Mouse (Mus musculus) C2C12 (cell line): ENCODE measurements around the gene Cdh1.

Experiments
- CTCF ChIP-seq: IDR thresholded peaks from one replicate; pipeline ENCODE4 v1.5.1; 2011; ENCODE audit not compliant: control insufficient read depth, insufficient read depth, insufficient read length
- MYOD1 ChIP-seq: IDR thresholded peaks from one replicate; pipeline ENCODE4 v1.6.1; 2011; ENCODE audit warnings: low read depth; ENCODE audit not compliant: control insufficient read depth, insufficient read length

- no peak for TF ChIP-seq CTCF
- TF ChIP-seq MYOD1 = no peak
Measured at GRCm38 (mm10) chr8:106609076-106609903, 6.1 kb downstream of the Cdh1 start.
